Mouse (Mus musculus): ENCODE data around the gene Ikzf2. TPM values are rescaled to one million over a fixed set of nuclear protein-coding genes. Genes with fewer than 3 reads are reported as not detected.

Ikzf2 gene
- polyA plus RNA-seq, 1 experiment from 2014 or later, result 2.4 TPM

DNA sequence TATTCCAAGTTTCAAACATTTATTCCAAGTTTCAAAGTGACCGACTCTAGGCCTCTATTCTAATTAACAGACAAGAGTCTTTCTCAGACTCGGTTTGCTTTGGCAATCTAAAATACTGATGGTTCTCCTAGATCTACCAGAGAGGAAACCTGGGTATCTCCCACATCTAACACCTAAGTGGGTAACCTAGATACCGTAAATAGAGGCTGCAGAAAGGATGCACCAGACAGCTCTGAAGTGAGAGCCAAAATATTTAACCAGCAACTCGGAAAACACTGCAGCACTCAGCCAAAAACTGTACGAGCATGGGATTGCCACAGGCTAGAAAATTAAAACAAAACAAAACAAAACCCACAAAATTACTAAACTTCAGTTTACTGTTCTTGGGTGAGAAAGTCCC is 6.0 kb downstream of the Ikzf2 start:
- H3K27ac ChIP-seq (replicated peaks), result no peak overlapping the region
- H3K4me1 ChIP-seq (replicated peaks; ENCODE audit: control insufficient read depth, insufficient read depth), result 0 out of 2 replicates have a peak, but pooled peaks cover 3% of the 10 kb centered on the region
- H3K9ac ChIP-seq (ENCODE audit: low read length), result no peak overlapping the region
- H3K9me3 ChIP-seq (ENCODE audit: control insufficient read depth, low read length), result no peaks in the 10 kb centered on the region
- WGBS, result 69% methylated on average over 5 of the region's 5 CpGs
- H3K4me3 ChIP-seq (ENCODE audit: low read depth, low read length), result no peak overlapping the region
- H3K4me2 ChIP-seq (replicated peaks; ENCODE audit: low read depth), result no peak overlapping the region
- TF ChIP-seq EP300 (optimal IDR thresholded peaks at IDR 0.05), result no peak
- DNase-seq (ENCODE audit: low spot score) (no peak), ATAC-seq (ENCODE audit: low FRiP score, low TSS enrichment) (no peak)
- H3K36me3 ChIP-seq (ENCODE audit: control insufficient read depth, insufficient read depth, low read length), result no peaks in the 10 kb centered on the region
- no peaks in the 10 kb centered on the region for H3K27me3 ChIP-seq (ENCODE audit: control insufficient read depth, insufficient read depth, low read length)

DNA sequence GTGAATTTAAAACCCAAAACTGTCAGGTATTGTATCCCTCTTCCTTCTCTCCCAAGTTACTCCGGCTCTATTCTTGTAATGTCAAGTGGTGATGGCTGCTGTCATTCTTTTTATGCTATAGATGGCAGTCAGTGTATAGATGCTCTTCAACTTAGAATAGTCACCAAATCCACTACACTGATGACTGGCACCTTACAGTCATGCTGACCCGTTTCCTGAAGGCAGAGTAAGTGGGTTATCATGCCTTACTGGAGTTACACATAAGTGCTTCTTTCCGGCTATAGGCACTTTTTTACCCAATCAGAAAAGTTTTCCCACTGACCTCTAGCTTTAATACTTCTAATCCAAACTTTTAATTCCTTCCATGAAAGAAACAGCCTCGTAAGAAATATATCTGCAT is 6.5 kb downstream of the Ikzf2 start:
- no peak for ATAC-seq (ENCODE audit: low FRiP score, low TSS enrichment)
- WGBS, result 89% methylated on average over 4 of the region's 4 CpGs

DNA sequence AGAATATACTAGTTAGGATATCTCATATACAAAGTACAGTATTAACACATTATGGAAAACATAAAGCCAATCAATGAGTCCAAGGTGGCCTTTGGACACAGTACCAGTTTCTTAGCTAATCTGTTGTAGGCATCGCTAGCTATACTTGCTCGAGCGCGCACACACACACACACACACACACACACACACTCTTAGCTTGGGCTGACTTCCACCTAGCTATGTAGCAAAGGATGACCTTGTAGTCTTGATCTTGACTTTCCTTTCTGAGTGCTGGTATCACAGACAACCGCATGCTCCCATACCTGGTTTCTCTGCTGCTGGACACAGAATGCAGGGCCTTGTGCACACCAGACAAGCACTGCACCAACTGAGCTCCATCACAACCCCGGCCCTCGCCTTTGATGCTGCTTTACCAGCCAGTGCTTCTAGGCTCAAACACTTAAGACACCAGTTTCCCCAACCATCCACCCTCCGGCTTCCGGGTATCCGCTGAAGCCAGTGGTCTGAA is 17.1 kb downstream of the Ikzf2 start:
- H3K4me1 ChIP-seq (replicated peaks; ENCODE audit: control insufficient read depth, insufficient read depth), result no peaks in the 10 kb centered on the region
- H3K4me3 ChIP-seq (ENCODE audit: low read depth, low read length), result no peak overlapping the region
- H3K9me3 ChIP-seq (ENCODE audit: control insufficient read depth, low read length), result no peaks in the 10 kb centered on the region
- TF ChIP-seq CTCF (IDR thresholded peaks at IDR 0.05; ENCODE audit: low read depth) (no peak), EP300 (optimal IDR thresholded peaks at IDR 0.05) (no peak)
- H3K27ac ChIP-seq (replicated peaks), result no peak overlapping the region
- no peak overlapping the region for H3K4me2 ChIP-seq (replicated peaks; ENCODE audit: low read depth)
- DNase-seq (ENCODE audit: low spot score) (no peak), ATAC-seq (ENCODE audit: low FRiP score, low TSS enrichment) (no peak)
- H3K27me3 ChIP-seq (ENCODE audit: control insufficient read depth, insufficient read depth, low read length), result no peaks in the 10 kb centered on the region
- no peak overlapping the region for H3K9ac ChIP-seq (ENCODE audit: low read length)
- H3K36me3 ChIP-seq (ENCODE audit: control insufficient read depth, insufficient read depth, low read length), result no peaks in the 10 kb centered on the region
- 91% methylated on average over 10 of the region's 10 CpGs for WGBS

More for the DNA sequence above, 6.5 kb downstream of the Ikzf2 start:
- H3K4me2 ChIP-seq (replicated peaks; ENCODE audit: low read depth), result no peak overlapping the region
- H3K36me3 ChIP-seq (ENCODE audit: control insufficient read depth, insufficient read depth, low read length), result no peaks in the 10 kb centered on the region
- DNase-seq (ENCODE audit: low spot score), result no peak
- TF ChIP-seq EP300 (optimal IDR thresholded peaks at IDR 0.05) (no peak), CTCF (IDR thresholded peaks at IDR 0.05; ENCODE audit: low read depth) (no peak)
- H3K27me3 ChIP-seq (ENCODE audit: control insufficient read depth, insufficient read depth, low read length), result no peaks in the 10 kb centered on the region
- H3K4me3 ChIP-seq (ENCODE audit: low read depth, low read length), result no peak overlapping the region
- 0 out of 2 replicates have a peak, but pooled peaks cover 3% of the 10 kb centered on the region for H3K4me1 ChIP-seq (replicated peaks; ENCODE audit: control insufficient read depth, insufficient read depth)
- H3K27ac ChIP-seq (replicated peaks), result no peak overlapping the region
- no peak overlapping the region for H3K9ac ChIP-seq (ENCODE audit: low read length)
- no peaks in the 10 kb centered on the region for H3K9me3 ChIP-seq (ENCODE audit: control insufficient read depth, low read length)

DNA sequence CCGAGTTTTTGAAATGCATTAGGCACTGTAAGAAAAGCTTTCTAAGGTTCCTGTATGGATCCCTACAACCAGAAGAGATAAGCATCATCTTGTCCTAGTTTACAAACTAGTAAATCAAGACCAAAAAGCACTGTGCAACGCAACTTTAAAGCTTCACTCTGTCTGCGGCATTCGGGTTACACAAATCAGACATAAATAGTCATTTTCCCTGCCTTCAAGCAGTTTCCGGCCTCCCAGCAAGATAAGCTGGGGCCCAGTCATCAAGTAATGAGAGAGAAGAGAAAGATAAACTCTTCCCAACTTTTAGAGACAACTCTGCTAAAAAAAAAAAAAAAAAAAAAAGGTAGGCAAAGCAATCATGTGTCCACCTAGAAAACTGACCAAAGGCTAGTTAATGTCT is 19.6 kb downstream of the Ikzf2 start:
- H3K36me3 ChIP-seq (ENCODE audit: control insufficient read depth, insufficient read depth, low read length), result no peaks in the 10 kb centered on the region
- H3K4me1 ChIP-seq (replicated peaks; ENCODE audit: control insufficient read depth, insufficient read depth), result no peaks in the 10 kb centered on the region
- TF ChIP-seq EP300 (optimal IDR thresholded peaks at IDR 0.05), result no peak
- TF ChIP-seq CTCF (IDR thresholded peaks at IDR 0.05; ENCODE audit: low read depth), result no peak
- no peak for DNase-seq (ENCODE audit: low spot score)
- no peak for ATAC-seq (ENCODE audit: low FRiP score, low TSS enrichment)
- no peak overlapping the region for H3K9ac ChIP-seq (ENCODE audit: low read length)
- no peak overlapping the region for H3K4me2 ChIP-seq (replicated peaks; ENCODE audit: low read depth)
- no peak overlapping the region for H3K27ac ChIP-seq (replicated peaks)
- H3K27me3 ChIP-seq (ENCODE audit: control insufficient read depth, insufficient read depth, low read length), result no peaks in the 10 kb centered on the region
- H3K9me3 ChIP-seq (ENCODE audit: control insufficient read depth, low read length), result no peaks in the 10 kb centered on the region
- WGBS, result 65% methylated on average over 5 of the region's 5 CpGs
- H3K4me3 ChIP-seq (ENCODE audit: low read depth, low read length), result no peak overlapping the region

DNA sequence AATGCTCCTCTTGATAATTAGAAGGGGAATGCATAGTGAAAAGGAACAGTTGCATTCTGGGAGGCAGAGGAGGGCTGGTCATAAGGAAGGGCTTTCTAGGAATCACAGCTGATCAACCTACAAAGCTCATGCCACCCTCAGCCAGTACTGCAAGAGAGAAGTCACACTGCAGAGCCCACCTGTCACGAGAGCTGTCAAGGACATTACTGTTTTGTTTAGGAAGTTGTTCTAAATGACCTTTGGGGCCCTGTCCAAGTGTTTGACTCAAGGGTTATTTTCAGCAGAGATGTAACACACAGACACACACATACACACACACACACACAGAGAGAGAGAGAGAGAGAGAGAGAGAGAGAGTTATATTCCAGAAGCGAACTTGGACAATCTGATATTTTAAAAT is 27.3 kb downstream of the Ikzf2 start:
- H3K4me2 ChIP-seq (replicated peaks; ENCODE audit: low read depth), result no peak overlapping the region
- 68% methylated on average over 2 of the region's 2 CpGs for WGBS

DNA sequence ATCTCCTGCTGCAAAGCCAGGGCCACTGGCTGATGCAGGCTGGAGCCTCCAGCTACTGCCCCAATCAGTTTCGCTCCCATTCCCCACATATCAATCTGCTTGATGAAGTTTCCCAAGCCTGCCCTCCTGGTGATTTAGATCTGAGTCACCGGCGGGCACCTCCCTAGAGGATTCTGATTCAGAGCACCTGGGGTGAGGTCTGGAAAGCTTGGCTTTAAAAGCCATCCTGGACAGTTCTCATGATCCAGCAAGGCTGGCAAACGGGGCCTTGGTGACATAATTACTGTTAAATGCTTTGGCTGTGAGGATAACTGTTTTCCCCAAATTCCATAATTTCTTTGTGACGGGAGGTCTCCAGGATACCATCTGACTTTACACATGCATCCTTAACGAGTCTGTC is 29.0 kb downstream of the Ikzf2 start:
- TF ChIP-seq EP300 (optimal IDR thresholded peaks at IDR 0.05) (no peak), CTCF (IDR thresholded peaks at IDR 0.05; ENCODE audit: low read depth) (no peak)

More for the DNA sequence above, 27.3 kb downstream of the Ikzf2 start:
- no peak overlapping the region for H3K4me3 ChIP-seq (ENCODE audit: low read depth, low read length)
- H3K27ac ChIP-seq (replicated peaks), result no peak overlapping the region
- H3K9me3 ChIP-seq (ENCODE audit: control insufficient read depth, low read length), result no peaks in the 10 kb centered on the region
- no peak overlapping the region for H3K9ac ChIP-seq (ENCODE audit: low read length)
- H3K36me3 ChIP-seq (ENCODE audit: control insufficient read depth, insufficient read depth, low read length), result no peaks in the 10 kb centered on the region
- H3K27me3 ChIP-seq (ENCODE audit: control insufficient read depth, insufficient read depth, low read length), result no peaks in the 10 kb centered on the region
- ATAC-seq (ENCODE audit: low FRiP score, low TSS enrichment) (no peak), DNase-seq (ENCODE audit: low spot score) (no peak)
- H3K4me1 ChIP-seq (replicated peaks; ENCODE audit: control insufficient read depth, insufficient read depth), result no peaks in the 10 kb centered on the region
- TF ChIP-seq EP300 (optimal IDR thresholded peaks at IDR 0.05) (no peak), CTCF (IDR thresholded peaks at IDR 0.05; ENCODE audit: low read depth) (no peak)

More for the DNA sequence above, 29.0 kb downstream of the Ikzf2 start:
- ATAC-seq (ENCODE audit: low FRiP score, low TSS enrichment) (no peak), DNase-seq (ENCODE audit: low spot score) (no peak)
- no peak overlapping the region for H3K9ac ChIP-seq (ENCODE audit: low read length)
- no peaks in the 10 kb centered on the region for H3K9me3 ChIP-seq (ENCODE audit: control insufficient read depth, low read length)
- no peaks in the 10 kb centered on the region for H3K36me3 ChIP-seq (ENCODE audit: control insufficient read depth, insufficient read depth, low read length)
- WGBS, result 40% methylated on average over 6 of the region's 6 CpGs
- H3K27ac ChIP-seq (replicated peaks), result no peak overlapping the region
- H3K27me3 ChIP-seq (ENCODE audit: control insufficient read depth, insufficient read depth, low read length), result no peaks in the 10 kb centered on the region
- no peaks in the 10 kb centered on the region for H3K4me1 ChIP-seq (replicated peaks; ENCODE audit: control insufficient read depth, insufficient read depth)
- H3K4me3 ChIP-seq (ENCODE audit: low read depth, low read length), result no peak overlapping the region
- H3K4me2 ChIP-seq (replicated peaks; ENCODE audit: low read depth), result no peak overlapping the region
